Mouse (Mus musculus): ENCODE data around the gene A930033H14Rik.
A peak's percentile ranks its signal among the peaks of the same experiment; 100 is the strongest.

A930033H14Rik gene

GRCm38 (mm10) chr10:69237185-69237584 lies 24.3 kb upstream of the A930033H14Rik start:
- DNase-seq (ENCODE audit: low spot score), result no peak

GRCm38 (mm10) chr10:69225951-69226350 lies 13.1 kb upstream of the A930033H14Rik start:
- no peak for DNase-seq (ENCODE audit: low spot score)

GRCm38 (mm10) chr10:69225471-69225870 lies 12.6 kb upstream of the A930033H14Rik start:
- DNase-seq (ENCODE audit: low spot score), result no peak

- DNase-seq (ENCODE audit: low spot score), result no peak
Measured at GRCm38 (mm10) chr10:69224276-69224675, 11.4 kb upstream of the A930033H14Rik start.

- no peak for DNase-seq (ENCODE audit: low spot score)
Measured at GRCm38 (mm10) chr10:69223232-69223631, 10.3 kb upstream of the A930033H14Rik start.

- DNase-seq (ENCODE audit: low spot score), result no peak
Measured at GRCm38 (mm10) chr10:69221955-69222354, 9.1 kb upstream of the A930033H14Rik start.

GRCm38 (mm10) chr10:69221148-69221547 lies 8.2 kb upstream of the A930033H14Rik start:
- no peak for DNase-seq (ENCODE audit: low spot score)

DNA sequence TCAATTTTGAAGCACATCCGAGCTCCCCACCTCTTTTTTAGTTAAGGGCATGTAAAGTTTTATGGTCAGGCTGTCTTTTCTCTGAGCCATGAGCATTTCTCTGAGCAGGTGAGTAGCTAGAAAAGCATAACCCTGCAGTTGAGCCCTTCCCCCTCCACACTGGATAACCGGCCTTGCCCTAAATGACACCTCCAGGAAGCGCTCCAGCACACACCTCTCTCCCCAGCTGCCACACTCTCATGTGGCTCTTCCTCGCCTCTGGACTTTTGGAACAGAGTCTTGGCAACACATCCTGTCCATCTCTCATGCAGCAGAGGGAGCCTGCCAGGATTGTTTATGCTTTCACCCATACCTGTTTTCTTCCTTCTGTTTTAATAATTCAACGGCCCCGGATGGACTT lies 7.4 kb upstream of the A930033H14Rik start:
- peak; percentile 21 for DNase-seq (ENCODE audit: low spot score)

- DNase-seq (ENCODE audit: low spot score), result no peak
Measured at GRCm38 (mm10) chr10:69219289-69219626, 6.4 kb upstream of the A930033H14Rik start.

DNA sequence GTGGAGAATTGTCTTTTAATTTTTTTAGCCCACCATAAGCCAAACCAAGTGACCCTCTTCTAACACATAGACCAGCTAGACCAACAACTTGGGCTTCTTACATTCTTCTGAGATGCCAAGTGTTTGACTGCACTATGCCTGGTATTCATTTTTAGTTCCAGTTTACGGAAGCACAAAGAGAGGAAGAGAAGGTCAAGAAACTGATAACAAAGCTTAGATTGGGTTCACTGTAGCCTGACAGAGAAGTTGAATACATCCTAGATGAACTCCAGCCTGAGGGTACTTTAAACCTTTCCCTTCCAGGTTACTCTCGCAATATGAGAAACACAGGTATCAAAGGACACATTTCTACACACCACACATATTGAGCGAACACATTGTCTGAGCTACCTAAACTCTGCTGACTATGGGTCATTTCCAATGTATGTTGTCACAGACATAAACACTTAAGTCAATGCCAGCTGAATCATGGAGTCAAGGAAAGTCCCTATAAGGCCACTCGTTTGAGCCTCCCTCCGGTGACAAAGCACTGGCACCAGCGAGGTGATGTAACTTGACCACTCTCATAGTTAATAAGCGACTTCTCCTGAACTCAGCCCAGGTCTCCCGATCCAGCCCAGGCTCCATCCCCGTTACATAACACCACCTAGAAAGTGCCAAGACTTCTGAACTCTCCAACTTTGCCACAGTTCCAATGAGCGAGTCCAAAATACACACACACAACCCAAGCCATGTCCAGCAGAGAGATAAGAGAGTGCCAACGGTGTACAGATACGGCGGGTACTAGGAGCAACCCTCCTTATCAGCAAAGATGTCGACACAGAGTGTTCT lies 5.8 kb upstream of the A930033H14Rik start:
- peak; percentile 91 for DNase-seq (ENCODE audit: low spot score)

DNA sequence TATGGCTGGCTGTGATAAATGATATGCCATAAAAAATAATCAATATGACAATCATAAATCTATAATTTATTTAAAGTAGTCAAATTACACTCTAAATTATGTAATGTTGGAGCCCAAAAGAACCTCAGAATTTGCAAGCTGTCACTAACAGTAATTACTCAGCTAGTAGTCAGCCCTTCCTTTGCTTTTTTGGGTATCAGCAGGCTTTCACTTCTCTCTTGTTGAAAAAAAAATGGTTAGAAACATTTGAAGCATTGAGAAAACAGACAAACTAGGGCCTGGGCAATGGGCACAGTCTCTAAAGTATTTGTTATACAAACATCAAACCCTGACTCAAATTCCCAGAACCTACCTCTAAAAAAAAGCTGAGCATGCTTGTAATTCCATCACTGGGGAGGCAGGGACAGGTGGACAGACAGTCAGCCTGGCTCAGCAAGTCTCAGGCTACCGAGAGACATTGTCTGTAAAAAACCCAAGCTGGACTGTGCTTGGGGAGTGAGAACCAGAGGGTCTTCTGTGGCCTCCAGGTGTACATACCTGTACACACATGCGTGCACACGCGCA lies 4.3 kb upstream of the A930033H14Rik start:
- no peak for DNase-seq (ENCODE audit: low spot score)

DNA sequence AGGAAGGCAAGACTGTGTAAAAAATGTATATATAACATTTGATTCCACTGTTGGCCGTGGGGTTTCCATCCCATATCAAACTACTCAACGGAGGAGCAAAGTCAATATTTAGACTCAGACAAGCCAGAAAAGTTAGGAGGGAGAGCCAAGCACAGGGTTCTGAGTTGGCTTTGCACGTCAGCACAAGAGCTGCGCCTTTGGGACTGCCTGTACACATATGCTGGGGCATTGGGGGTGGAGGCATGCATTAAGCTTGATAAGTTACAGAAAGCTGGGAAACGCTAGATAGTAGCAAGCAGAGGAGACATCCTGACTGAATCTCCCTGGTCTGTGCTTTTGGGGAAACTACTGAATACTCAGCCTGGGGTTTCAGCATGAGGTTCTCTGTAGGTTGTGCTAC lies 1.1 kb upstream of the A930033H14Rik start:
- no peak for DNase-seq (ENCODE audit: low spot score)

GRCm38 (mm10) chr10:69213451-69213877 lies 566 bp upstream of the A930033H14Rik start:
- no peak for DNase-seq (ENCODE audit: low spot score)

- DNase-seq (ENCODE audit: low spot score), result no peak
Measured at GRCm38 (mm10) chr10:69211976-69212375, 922 bp downstream of the A930033H14Rik start.

- DNase-seq (ENCODE audit: low spot score), result no peak
Measured at GRCm38 (mm10) chr10:69211560-69211959, 1.3 kb downstream of the A930033H14Rik start.

GRCm38 (mm10) chr10:69210659-69211058 lies 2.2 kb downstream of the A930033H14Rik start:
- no peak for DNase-seq (ENCODE audit: low spot score)

- DNase-seq (ENCODE audit: low spot score), result no peak
Measured at GRCm38 (mm10) chr10:69210006-69210405, 2.9 kb downstream of the A930033H14Rik start.

GRCm38 (mm10) chr10:69208705-69209104 lies 4.2 kb downstream of the A930033H14Rik start:
- no peak for DNase-seq (ENCODE audit: low spot score)

- DNase-seq (ENCODE audit: low spot score), result no peak
Measured at GRCm38 (mm10) chr10:69207981-69208630, 4.8 kb downstream of the A930033H14Rik start.

- no peak for DNase-seq (ENCODE audit: low spot score)
Measured at GRCm38 (mm10) chr10:69207481-69207880, 5.4 kb downstream of the A930033H14Rik start.

- DNase-seq (ENCODE audit: low spot score), result no peak
Measured at GRCm38 (mm10) chr10:69206081-69206480, 6.8 kb downstream of the A930033H14Rik start.

DNA sequence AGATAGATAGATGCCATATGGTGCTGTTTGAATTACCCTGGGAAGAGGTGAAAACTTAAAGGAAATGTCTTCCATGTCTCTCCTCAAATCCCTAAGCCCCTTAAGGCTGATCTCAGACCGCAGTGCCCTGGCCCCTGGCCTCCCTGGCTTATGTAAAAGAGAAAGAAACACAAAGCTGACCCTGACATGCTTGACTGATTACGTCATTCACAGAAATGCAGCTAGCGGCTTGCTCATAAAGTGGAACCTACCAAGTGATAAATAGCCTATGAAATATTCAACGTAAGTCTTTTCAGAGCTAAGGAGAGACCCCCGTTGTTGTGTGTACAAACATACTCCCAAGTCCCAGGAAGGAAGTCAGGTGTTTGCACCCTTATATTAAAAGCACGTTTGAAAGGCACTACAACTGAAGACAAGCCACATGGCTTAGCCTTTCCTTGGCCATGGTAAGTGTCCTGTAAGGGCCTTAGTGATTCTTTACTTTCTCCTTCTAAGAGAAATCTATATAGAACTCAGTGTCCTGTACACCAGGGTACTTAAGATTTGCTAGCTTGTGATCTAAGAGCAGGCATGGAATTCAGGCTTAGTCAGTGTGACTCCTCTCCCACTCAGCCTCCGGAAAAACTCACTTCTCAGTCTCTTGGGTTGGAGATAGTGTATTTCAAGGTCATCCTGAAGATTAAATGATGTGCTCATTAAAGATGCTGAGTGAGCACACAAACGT lies 8.1 kb downstream of the A930033H14Rik start:
- DNase-seq (ENCODE audit: low spot score), result no peak
